Mouse (Mus musculus): ENCODE results near the gene Aph1c. TPM values are rescaled to one million over a fixed set of nuclear protein-coding genes. Genes with fewer than 3 reads are reported as not detected.
A peak's percentile ranks its signal among the peaks of the same experiment; 100 is the strongest.
"Not testable (repeated sequence)": the region's sequence is repeated elsewhere in the genome, so short reads cannot be mapped to it uniquely, and the experiment has no call there.

The Aph1c gene
- polyA plus RNA-seq, 1 experiment from 2014 or later: 4.0 TPM

DNA sequence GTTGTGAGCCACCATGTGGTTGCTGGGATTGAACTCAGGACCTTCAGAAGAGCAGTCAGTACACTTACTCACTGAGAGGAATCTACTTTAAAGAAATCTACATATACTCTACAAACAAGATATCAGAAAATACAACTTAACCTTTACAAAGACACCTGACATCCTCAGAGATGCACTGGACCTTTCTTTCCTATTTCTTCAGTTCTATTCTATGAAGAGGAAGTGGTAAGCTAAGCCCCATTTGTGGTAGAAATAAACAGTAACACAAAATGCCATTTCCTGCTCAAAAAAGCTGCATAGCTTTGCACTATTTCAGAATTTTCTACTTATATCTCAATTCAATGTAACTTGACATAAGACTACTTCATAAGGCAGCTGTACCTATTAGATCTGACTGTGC is 39.0 kb upstream of the Aph1c start:
- no peak for ATAC-seq (ENCODE audit: low read depth)
- no peaks in the 10 kb centered on the region for H3K4me1 ChIP-seq (ENCODE audit: control insufficient read depth, insufficient read depth, low read length)
- no peak overlapping the region for H3K4me2 ChIP-seq (ENCODE audit: low read depth, low read length)
- no peak overlapping the region for H3K27ac ChIP-seq (ENCODE audit: low read depth, low read length)
- no peaks in the 10 kb centered on the region for H3K27me3 ChIP-seq (ENCODE audit: control insufficient read depth, insufficient read depth, low read length)
- H3K9ac ChIP-seq (replicated peaks; ENCODE audit: low read depth, low read length): no peak overlapping the region
- H3K4me3 ChIP-seq (ENCODE audit: low read depth, low read length): no peak overlapping the region
- H3K36me3 ChIP-seq (ENCODE audit: control insufficient read depth, insufficient read depth, low read length): no peaks in the 10 kb centered on the region
- no peaks in the 10 kb centered on the region for H3K9me3 ChIP-seq (ENCODE audit: control insufficient read depth, low read length)

DNA sequence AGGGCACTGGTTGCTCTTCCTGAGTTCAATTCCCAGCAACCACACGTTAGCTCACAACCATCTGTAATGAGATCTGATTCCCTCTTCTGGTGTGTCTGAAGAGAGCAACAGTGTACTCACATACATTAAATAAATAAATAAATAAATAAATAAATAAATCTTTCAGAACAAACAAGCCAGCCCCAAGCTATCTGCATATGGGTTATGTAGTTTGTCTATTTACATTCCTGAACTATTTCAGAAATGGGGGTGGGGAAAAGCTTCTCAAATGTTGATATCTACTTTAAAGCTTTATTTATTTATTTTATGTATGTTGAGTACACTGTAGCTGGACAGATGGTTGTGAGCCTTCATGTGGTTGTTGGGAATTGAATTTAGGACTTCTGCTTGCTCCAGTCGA is 38.5 kb upstream of the Aph1c start:
- not testable (repeated sequence) for H3K4me2 ChIP-seq (ENCODE audit: low read depth, low read length); H3K4me3 ChIP-seq (ENCODE audit: low read depth, low read length); H3K9me3 ChIP-seq (ENCODE audit: control insufficient read depth, low read length); H3K36me3 ChIP-seq (ENCODE audit: control insufficient read depth, insufficient read depth, low read length); H3K4me1 ChIP-seq (ENCODE audit: control insufficient read depth, insufficient read depth, low read length); H3K9ac ChIP-seq (replicated peaks; ENCODE audit: low read depth, low read length); H3K27ac ChIP-seq (ENCODE audit: low read depth, low read length); H3K27me3 ChIP-seq (ENCODE audit: control insufficient read depth, insufficient read depth, low read length); ATAC-seq (ENCODE audit: low read depth)
- 84% methylated on average over 2 of the region's 2 CpGs for WGBS

DNA sequence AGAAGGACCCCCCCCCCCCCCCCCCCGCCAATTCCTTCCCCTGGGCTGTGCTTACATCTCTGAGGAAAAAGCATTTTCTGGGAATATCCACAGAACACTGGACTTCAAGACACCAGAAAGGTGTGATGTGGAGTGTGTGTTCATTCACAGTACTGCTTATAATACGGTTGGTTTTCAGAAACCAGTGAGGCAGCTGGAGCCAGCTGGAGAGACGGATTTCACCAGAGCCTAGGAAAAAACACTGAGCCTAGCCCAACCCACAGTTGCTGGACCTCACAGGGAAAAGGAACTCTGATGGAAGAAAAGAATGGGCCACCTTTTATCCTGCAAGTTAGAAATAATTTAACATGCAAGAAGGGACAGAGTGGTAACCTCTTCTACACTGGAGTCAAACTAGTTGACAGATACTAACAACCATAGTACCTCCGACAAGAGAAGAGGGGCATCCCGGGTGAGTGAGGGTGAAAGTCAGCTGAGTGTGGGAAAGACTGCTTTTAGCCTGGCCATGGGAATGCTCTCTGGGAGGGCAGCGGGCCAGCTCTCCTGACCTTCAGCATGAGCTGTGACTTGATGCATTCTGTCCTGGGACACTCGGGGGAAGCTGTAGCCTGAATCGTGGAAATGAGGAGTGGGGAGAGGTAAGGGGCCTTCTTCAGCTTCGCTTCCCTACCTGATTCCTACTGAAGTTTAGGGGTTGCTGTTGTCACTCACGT is 37.6 kb upstream of the Aph1c start:
- H3K9ac ChIP-seq (replicated peaks; ENCODE audit: low read depth, low read length): no peak overlapping the region
- H3K27me3 ChIP-seq (ENCODE audit: control insufficient read depth, insufficient read depth, low read length): no peaks in the 10 kb centered on the region
- H3K4me2 ChIP-seq (ENCODE audit: low read depth, low read length): no peak overlapping the region
- ATAC-seq (ENCODE audit: low read depth): no peak
- H3K27ac ChIP-seq (ENCODE audit: low read depth, low read length): no peak overlapping the region
- H3K9me3 ChIP-seq (ENCODE audit: control insufficient read depth, low read length): no peaks in the 10 kb centered on the region
- 78% methylated on average over 10 of the region's 10 CpGs for WGBS
- no peak overlapping the region for H3K4me3 ChIP-seq (ENCODE audit: low read depth, low read length)
- no peaks in the 10 kb centered on the region for H3K36me3 ChIP-seq (ENCODE audit: control insufficient read depth, insufficient read depth, low read length)
- no peaks in the 10 kb centered on the region for H3K4me1 ChIP-seq (ENCODE audit: control insufficient read depth, insufficient read depth, low read length)

DNA sequence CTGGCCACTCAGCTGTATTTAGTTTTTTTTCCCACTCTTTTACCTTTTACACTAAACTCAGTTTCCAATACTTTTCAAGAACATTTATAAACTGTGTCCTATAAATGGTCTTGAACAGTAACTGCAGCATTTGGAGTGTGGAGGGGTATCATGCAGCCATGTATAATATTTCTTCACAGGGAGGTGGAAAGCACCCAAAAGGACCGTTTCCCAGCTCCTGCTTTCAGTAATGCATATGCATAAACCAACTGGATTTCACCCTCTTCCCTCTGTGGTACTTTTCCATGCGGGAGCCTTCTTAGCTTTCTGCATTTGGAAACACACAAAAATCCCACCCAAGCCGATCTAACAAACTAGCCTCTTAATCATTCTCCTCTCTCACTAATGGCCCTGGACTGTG is 30.2 kb upstream of the Aph1c start:
- Histone ChIP-seq H3K4me2 (ENCODE audit: low read depth, low read length) (no peak overlapping the region), H3K4me3 (ENCODE audit: low read depth, low read length) (no peak overlapping the region), H3K9ac (replicated peaks; ENCODE audit: low read depth, low read length) (no peak overlapping the region), H3K4me1 (ENCODE audit: control insufficient read depth, insufficient read depth, low read length) (peaks cover 8% of the 10 kb centered on the region; the same call in 1 of the 2 replicates), H3K9me3 (ENCODE audit: control insufficient read depth, low read length) (no peaks in the 10 kb centered on the region), H3K36me3 (ENCODE audit: control insufficient read depth, insufficient read depth, low read length) (no peaks in the 10 kb centered on the region), H3K27me3 (ENCODE audit: control insufficient read depth, insufficient read depth, low read length) (no peaks in the 10 kb centered on the region), H3K27ac (ENCODE audit: low read depth, low read length) (no peak overlapping the region)
- no peak for ATAC-seq (ENCODE audit: low read depth)
- 74% methylated on average over 3 of the region's 3 CpGs for WGBS

DNA sequence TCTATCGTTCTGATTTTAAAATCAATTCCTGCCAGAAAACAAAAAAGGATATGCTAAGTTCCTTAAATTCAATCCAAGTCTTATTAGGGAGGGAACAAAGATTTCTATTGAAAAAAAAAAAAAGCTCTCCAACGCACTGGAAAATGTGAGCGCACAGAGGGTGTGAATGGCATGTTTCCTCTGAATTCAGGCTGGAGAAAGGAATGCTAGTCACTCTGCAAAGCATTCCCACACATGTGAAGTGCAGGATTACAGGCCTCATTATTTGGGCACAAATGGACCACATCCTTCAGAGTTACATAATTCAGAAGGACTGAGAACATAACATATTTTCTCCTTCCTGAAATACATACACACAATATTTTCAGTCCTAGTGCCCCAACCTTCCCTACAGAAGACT is 28.9 kb upstream of the Aph1c start:
- Histone ChIP-seq H3K27me3 (ENCODE audit: control insufficient read depth, insufficient read depth, low read length) (no peaks in the 10 kb centered on the region), H3K27ac (ENCODE audit: low read depth, low read length) (no peak overlapping the region), H3K9ac (replicated peaks; ENCODE audit: low read depth, low read length) (no peak overlapping the region), H3K4me3 (ENCODE audit: low read depth, low read length) (no peak overlapping the region), H3K9me3 (ENCODE audit: control insufficient read depth, low read length) (no peaks in the 10 kb centered on the region), H3K4me2 (ENCODE audit: low read depth, low read length) (no peak overlapping the region), H3K4me1 (ENCODE audit: control insufficient read depth, insufficient read depth, low read length) (peaks cover 8% of the 10 kb centered on the region; the same call in 1 of the 2 replicates), H3K36me3 (ENCODE audit: control insufficient read depth, insufficient read depth, low read length) (no peaks in the 10 kb centered on the region)
- no peak for ATAC-seq (ENCODE audit: low read depth)
- WGBS: 56% methylated on average over 3 of the region's 3 CpGs

DNA sequence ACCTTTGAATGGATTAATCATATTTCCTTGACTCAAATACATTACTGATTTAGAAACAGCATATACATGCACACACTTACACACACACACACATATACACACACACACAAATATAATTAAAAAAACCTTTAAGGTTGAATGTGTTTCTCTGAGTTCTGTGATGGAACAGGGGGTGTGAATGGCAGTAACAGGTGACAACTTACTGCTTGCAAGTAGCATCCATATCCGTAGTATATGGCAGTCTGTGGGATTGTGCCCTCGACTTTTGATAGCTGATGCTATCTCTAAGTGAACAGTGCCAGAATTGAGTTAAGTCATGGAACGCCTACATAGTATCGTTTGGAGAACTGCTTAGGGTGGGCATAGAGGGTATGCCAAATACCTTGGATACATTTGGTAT is 27.7 kb upstream of the Aph1c start:
- no peaks in the 10 kb centered on the region for H3K36me3 ChIP-seq (ENCODE audit: control insufficient read depth, insufficient read depth, low read length)
- H3K9ac ChIP-seq (replicated peaks; ENCODE audit: low read depth, low read length): no peak overlapping the region
- WGBS: 94% methylated on average over 4 of the region's 4 CpGs
- H3K4me3 ChIP-seq (ENCODE audit: low read depth, low read length): no peak overlapping the region
- no peak overlapping the region for H3K4me2 ChIP-seq (ENCODE audit: low read depth, low read length)
- ATAC-seq (ENCODE audit: low read depth): no peak
- H3K27me3 ChIP-seq (ENCODE audit: control insufficient read depth, insufficient read depth, low read length): no peaks in the 10 kb centered on the region
- H3K27ac ChIP-seq (ENCODE audit: low read depth, low read length): no peak overlapping the region
- peaks cover 8% of the 10 kb centered on the region; the same call in 1 of the 2 replicates for H3K4me1 ChIP-seq (ENCODE audit: control insufficient read depth, insufficient read depth, low read length)
- H3K9me3 ChIP-seq (ENCODE audit: control insufficient read depth, low read length): no peaks in the 10 kb centered on the region

DNA sequence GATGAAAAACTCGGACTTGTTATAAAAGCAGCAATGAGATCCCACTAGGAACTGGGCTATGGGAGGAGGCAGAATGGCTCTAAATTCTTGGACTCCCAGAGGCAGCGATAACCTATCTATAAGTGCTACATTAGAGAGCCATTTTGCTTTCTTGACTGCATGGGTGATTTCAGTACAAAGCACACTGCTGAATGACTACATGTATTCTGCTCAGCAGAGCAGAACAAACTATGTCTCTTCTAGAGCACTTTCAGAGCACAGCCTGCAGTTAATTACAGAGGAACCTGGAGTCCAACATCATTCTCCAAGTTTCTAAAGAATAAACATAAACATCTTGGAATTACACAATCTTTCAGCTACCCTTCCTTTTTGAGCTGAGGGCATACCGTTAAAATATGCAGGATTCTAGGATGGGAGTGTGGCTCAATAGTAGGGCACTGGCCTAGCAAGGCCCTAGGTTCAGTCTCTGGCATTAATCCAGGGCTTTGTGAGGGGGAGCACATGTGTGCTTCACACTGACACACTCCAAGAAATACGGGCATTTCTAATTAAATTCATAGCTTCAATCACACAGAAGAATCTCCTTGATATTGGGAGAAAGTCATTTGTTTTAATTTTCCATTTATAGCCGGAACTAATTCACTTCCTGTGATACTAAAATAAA is 26.7 kb upstream of the Aph1c start:
- H3K27ac ChIP-seq (ENCODE audit: low read depth, low read length): peak overlapping the region; percentile 10; the same call in 1 of the 2 replicates
- no peak overlapping the region for H3K9ac ChIP-seq (replicated peaks; ENCODE audit: low read depth, low read length)
- H3K27me3 ChIP-seq (ENCODE audit: control insufficient read depth, insufficient read depth, low read length): no peaks in the 10 kb centered on the region
- 52% methylated on average over 5 of the region's 5 CpGs for WGBS
- H3K4me3 ChIP-seq (ENCODE audit: low read depth, low read length): no peak overlapping the region
- H3K4me2 ChIP-seq (ENCODE audit: low read depth, low read length): no peak overlapping the region
- peaks cover 8% of the 10 kb centered on the region; the same call in 1 of the 2 replicates for H3K4me1 ChIP-seq (ENCODE audit: control insufficient read depth, insufficient read depth, low read length)
- H3K9me3 ChIP-seq (ENCODE audit: control insufficient read depth, low read length): no peaks in the 10 kb centered on the region
- no peak for ATAC-seq (ENCODE audit: low read depth)
- H3K36me3 ChIP-seq (ENCODE audit: control insufficient read depth, insufficient read depth, low read length): no peaks in the 10 kb centered on the region

DNA sequence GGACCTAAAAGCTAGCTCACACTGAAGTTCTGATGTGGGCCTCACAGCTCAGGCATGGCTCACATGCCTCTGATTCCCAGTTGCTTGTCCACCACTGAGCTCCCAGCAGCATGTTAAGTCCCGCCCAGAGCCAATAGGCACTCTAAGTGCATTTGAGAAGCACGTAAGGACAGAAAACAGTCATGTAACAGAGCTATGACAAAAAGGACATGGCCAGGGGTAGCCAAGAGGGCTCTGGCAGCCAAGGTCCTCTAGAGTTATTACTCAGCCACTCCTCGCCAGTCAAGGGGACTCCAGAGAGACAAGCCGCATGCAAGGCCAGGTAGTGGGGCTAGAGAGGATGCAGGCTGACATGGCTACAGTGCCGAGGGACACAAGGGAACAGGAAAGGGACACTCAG is 25.0 kb upstream of the Aph1c start:
- Histone ChIP-seq H3K27ac (ENCODE audit: low read depth, low read length) (no peak overlapping the region), H3K4me3 (ENCODE audit: low read depth, low read length) (no peak overlapping the region), H3K4me1 (ENCODE audit: control insufficient read depth, insufficient read depth, low read length) (peaks cover 8% of the 10 kb centered on the region; the same call in 1 of the 2 replicates), H3K27me3 (ENCODE audit: control insufficient read depth, insufficient read depth, low read length) (no peaks in the 10 kb centered on the region), H3K9ac (replicated peaks; ENCODE audit: low read depth, low read length) (no peak overlapping the region), H3K4me2 (ENCODE audit: low read depth, low read length) (no peak overlapping the region), H3K36me3 (ENCODE audit: control insufficient read depth, insufficient read depth, low read length) (no peaks in the 10 kb centered on the region), H3K9me3 (ENCODE audit: control insufficient read depth, low read length) (no peaks in the 10 kb centered on the region)
- WGBS: 95% methylated on average over 5 of the region's 5 CpGs
- ATAC-seq (ENCODE audit: low read depth): no peak

DNA sequence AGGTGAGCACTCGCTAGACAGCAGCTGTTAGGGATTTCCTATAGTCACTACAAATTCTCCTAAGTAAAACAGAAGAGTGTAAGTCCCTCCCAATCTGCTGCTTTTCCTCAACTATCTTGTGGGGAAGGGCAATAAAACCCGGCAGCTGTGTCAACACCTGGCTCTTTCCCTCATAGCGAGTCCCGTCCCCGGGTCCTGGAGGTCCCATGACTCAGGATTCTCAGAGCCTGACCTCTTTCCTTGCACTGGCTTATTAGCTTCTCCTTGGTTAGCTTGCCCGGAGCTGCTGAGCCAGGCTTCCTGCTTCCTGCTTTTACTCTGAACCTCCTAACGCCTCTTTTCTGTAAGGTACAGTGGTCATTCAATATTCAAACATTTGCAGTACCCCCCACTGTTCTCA is 21.3 kb upstream of the Aph1c start:
- H3K4me1 ChIP-seq (ENCODE audit: control insufficient read depth, insufficient read depth, low read length): peaks cover 2% of the 10 kb centered on the region; the same call in 1 of the 2 replicates
- no peak overlapping the region for H3K9ac ChIP-seq (replicated peaks; ENCODE audit: low read depth, low read length)
- no peak overlapping the region for H3K27ac ChIP-seq (ENCODE audit: low read depth, low read length)
- WGBS: 42% methylated on average over 7 of the region's 7 CpGs
- ATAC-seq (ENCODE audit: low read depth): no peak
- no peaks in the 10 kb centered on the region for H3K36me3 ChIP-seq (ENCODE audit: control insufficient read depth, insufficient read depth, low read length)
- H3K9me3 ChIP-seq (ENCODE audit: control insufficient read depth, low read length): no peaks in the 10 kb centered on the region
- no peaks in the 10 kb centered on the region for H3K27me3 ChIP-seq (ENCODE audit: control insufficient read depth, insufficient read depth, low read length)
- H3K4me3 ChIP-seq (ENCODE audit: low read depth, low read length): no peak overlapping the region
- H3K4me2 ChIP-seq (ENCODE audit: low read depth, low read length): no peak overlapping the region

All from neural tube, embryonic 14.5 days (tissue).